Mouse (Mus musculus) Muller cell, postnatal 12 days (primary cell): ENCODE measurements around the gene Gm21974.
"Not testable (repeated sequence)": the region's sequence is repeated elsewhere in the genome, so short reads cannot be mapped to it uniquely, and the experiment has no call there.

Experiments
- DNase-seq: peaks from one replicate; pipeline ENCODE4 v3.0.0-alpha.2; 2015; ENCODE audit errors: inconsistent ontology term

Gm21974 gene

DNA sequence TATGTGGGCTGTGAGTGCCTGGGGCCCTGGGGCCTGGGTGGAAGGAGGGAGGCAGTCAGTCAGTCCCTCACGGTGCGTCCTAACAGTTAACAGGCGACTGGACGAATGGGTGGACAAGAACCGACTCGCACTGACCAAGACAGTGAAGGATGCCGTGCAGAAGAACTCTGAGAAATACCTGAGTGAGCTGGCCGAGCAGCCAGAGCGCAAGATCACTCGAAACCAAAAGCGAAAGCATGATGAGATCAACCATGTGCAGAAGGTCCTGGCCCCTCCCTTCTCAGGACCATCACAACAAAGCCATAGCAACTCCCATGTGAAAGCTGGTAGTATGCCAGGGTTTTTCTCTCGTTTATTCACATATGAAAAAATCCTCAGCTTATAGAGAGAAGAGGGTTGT lies 20.0 kb upstream of the Gm21974 start:
- DNase-seq, result no peak

DNA sequence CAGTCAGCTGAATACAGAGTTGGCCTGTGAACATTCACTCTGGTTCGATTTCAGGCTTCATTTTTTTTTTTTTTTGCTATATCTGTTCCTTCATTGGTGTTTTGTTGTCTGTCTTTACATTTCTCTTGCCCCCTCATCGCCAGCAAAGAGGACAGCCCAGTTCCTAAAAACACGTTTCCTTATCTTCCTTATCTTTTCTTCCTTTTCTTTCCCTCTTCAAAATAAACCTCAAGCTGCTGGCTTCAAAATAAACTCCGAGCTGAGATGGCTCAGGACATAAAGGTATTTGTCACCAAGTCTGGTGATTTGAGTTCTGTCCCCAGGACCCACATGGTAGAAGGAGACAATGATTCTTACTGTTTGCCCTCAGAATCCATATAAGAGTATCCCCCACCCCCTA lies 17.7 kb upstream of the Gm21974 start:
- no peak for DNase-seq

GRCm38 (mm10) chr7:127912190-127912871 lies 17.1 kb upstream of the Gm21974 start, which contains the start of gene Kat8:
Kat8 (plus strand) TSS chr7:127912516.
- DNase-seq, result peak; percentile 89

- DNase-seq, result no peak
Observed at GRCm38 (mm10) chr7:127908656-127909055, 13.4 kb upstream of the Gm21974 start.

- no peak for DNase-seq
Observed at GRCm38 (mm10) chr7:127907939-127908338, 12.7 kb upstream of the Gm21974 start.

- DNase-seq, result peak; percentile 87
Observed at GRCm38 (mm10) chr7:127903971-127904796, 8.9 kb upstream of the Gm21974 start, which contains the start of gene Bckdk. Bckdk (plus strand) TSS chr7:127904082.

DNA sequence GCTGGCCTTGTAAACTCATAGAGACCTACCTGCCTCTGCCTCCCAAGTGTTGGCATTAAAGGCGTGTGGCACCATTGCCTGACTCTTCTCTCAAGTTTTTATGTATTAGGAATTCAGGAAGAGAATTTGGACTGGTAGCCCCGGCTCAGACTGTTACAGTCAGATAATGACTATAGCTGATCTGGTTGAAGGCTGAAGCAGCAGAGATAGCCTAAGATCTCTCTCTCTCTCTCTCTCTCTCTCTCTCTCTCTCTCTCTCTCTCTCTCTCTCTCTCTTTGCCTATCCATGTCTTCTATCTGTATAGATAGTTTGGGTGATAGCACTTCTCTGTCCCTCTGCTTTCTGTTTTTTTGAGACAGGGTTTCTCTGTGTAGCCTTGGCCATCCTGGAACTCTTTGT lies 6.5 kb upstream of the Gm21974 start:
- no peak for DNase-seq

- DNase-seq, result no peak
Observed at GRCm38 (mm10) chr7:127899997-127900396, 4.7 kb upstream of the Gm21974 start.

GRCm38 (mm10) chr7:127898179-127898956 lies 3.1 kb upstream of the Gm21974 start:
- DNase-seq, result no peak

DNA sequence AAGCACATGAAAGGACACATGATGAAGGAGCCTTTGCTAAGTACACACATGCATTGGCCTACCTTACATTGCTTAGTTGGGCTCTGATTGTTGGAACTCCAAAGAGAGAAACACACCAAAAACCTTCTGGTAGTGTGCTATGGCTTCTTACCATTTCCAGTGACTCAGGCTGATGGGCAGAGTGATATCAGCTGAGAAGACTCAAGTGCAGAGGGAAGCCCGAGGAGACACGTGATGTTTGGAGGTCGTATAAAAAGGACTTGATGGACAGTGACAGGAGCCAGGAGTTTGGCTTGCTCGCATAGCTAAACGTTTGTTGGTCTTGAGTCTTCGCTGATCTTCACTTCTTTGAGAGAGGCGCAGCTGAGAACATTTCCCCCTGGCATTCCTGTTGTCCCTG lies 2.3 kb upstream of the Gm21974 start:
- no peak for DNase-seq

GRCm38 (mm10) chr7:127896384-127896783 lies 1.1 kb upstream of the Gm21974 start:
- DNase-seq, result peak; percentile 40

DNA sequence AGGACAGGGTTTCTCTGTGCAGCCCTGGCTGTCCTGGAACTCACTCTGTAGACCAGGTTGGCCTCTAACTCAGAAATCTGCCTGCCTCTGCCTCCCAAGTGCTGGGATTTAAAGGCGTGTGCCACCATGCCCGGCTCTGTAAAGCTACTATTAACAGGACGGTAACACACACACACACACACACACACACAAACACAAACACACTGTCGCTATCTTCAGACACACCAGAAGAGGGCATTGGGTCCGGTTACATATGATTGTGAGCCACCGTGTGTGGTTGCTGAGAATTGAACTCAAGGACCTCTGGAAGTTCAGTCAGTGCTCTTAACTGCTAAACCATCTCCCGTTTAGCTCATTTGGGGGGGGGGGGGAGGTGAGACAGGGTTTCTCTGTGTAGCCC lies 637 bp upstream of the Gm21974 start:
- DNase-seq, result not testable (repeated sequence)

- no peak for DNase-seq
Observed at GRCm38 (mm10) chr7:127894480-127894879, 774 bp downstream of the Gm21974 start.

DNA sequence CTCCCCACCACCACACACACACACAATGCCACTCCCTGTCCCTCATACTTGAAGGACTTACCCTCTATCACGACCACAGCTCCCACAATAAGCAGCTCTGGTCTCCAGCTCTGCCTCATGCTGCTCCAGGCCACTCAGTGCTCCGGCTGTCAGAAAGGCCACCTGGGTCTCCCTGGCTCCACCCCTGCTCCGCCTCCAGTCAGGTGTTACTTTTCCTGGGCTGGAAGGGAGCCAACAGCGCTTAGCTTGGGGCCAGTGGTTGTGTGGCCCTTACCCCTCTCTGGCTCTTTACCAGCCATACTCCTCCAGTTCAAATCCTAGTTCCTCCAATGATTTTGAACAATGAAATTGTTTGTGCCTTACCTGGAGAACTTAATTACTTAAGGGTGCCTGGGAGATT lies 4.5 kb downstream of the Gm21974 start, which contains the start of gene Prss53:
Gene Prss53 (minus strand): TSS at position 173 of the 400 bp plus-strand sequence.
- no peak for DNase-seq

- DNase-seq, result no peak
Observed at GRCm38 (mm10) chr7:127888821-127889220, 6.4 kb downstream of the Gm21974 start.

DNA sequence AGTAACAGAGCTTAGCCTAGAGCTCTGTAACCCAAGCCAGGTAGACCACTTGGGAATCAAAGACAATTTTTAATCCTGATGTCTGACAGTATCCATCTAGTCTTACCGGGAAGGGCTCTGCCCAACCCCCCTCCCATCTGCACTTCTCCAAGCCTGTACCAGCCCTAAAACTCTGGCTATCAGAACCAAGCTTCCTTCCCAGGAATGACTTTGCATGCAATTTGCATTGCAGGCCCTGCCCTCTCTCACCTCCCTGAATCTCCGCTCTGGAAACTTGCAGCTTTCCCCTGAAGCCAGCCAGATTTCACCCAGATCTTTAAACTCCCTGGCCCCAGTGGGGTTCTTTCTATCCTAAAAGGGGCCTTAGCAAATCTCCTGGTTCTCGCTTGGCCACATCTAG lies 7.5 kb downstream of the Gm21974 start:
- DNase-seq, result no peak

DNA sequence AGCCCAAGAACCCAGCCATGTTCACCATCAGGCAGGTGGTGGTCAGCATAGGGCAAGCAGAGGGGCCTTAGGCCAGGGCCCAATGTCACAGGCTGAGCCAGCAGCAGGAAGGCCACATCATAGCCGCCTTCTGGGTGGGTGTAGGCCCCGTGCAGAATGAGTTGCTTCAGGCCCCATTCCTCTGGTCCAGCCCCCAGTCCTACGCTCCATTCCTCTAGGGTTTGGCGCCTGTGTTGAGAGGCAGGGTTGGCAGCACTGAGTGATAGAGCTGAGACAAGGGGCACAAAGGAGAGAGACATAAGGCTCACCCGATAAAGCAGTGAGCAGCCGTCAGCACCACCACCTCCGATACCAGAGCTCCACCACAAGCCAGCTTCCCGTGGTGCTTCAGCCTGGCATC lies 8.1 kb downstream of the Gm21974 start:
- DNase-seq, result no peak

DNA sequence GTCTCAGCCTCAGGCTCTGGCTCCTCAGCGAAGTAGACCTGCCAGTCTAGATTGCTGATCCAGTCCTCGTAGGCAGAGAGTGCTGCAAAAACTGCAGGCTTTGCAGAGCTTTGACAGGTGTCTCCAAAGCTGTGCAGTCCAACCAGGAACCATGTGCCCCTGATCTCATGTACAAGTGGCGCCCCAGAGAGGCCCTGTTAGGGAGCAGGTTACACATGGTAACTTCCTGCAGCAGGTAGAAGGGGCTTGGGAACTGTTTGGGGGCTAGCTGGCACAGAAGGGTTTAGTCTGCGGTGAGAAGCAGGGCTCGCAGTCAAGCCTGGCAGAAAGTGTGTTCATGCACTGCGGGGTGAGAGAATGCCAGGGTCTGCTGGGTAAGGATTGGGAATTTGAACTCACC lies 8.7 kb downstream of the Gm21974 start:
- DNase-seq, result no peak

DNA sequence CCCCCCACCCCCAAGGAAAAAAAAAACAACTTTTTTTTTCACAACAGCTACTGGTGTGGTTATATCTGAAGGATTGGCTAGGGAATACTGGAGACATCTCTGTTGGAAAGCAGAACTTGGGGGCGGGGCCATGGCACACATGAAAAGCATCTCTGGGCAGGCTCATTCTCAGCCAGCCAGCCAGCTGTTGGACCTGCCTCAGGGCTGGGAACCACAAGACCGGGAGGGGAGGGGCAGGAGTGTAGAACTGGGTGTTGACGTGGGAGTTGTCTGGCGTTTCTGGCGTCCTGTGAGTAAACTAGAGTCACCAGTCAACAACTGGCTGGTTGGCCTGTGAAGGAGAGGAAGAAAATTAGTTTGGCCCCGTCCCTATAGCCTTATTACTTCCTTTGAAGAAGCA lies 9.3 kb downstream of the Gm21974 start:
- peak; percentile 51 for DNase-seq

GRCm38 (mm10) chr7:127880431-127880830 lies 14.8 kb downstream of the Gm21974 start:
- no peak for DNase-seq

DNA sequence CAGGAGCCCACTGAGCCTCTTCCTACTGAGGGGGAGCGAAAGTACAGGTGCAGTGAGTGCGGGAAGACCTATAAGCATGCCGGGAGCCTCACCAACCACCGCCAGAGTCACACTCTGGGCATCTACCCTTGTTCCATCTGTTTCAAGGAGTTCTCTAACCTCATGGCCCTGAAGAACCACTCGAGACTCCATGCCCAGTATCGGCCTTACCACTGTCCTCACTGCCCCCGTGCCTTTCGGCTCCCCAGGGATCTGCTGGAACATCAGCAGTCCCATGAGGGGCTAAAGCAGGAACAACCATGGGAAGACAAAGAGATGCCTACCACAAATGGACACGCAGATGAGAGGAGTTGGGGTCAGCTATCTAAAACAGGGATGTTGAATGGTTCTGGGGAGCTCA lies 16.0 kb downstream of the Gm21974 start:
- no peak for DNase-seq
